Mouse (Mus musculus) lung, postnatal 4 days (tissue): ENCODE data around the gene Adamtsl5.

ENCODE experiments used
- DNase-seq, 2 experiments: peaks; one replicate each; pipeline ENCODE4 v3.0.0; 2021

Gene Adamtsl5

DNA sequence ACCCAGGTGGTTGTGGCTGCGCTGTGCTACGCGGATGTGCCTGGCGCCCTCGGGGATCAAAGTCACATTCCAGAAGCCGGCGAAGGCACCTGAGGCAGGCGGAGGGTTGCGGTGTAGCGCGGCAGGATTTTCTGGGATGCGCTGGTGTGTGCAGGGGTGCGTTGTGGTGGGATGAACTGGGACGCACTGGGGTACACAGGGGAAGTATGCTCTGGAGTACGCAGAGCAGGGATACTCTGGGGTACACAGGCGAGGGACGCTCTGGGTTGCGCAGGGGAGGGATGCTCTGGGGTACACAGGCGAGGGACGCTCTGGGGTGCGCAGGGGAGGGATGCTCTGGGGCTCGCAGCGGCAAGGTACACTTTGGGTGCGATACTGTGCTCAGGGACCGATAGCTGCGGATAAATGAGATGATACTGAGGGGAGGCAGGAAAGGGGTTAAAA lies 5.9 kb downstream of the Adamtsl5 start:
- DNase-seq: no peak

DNA sequence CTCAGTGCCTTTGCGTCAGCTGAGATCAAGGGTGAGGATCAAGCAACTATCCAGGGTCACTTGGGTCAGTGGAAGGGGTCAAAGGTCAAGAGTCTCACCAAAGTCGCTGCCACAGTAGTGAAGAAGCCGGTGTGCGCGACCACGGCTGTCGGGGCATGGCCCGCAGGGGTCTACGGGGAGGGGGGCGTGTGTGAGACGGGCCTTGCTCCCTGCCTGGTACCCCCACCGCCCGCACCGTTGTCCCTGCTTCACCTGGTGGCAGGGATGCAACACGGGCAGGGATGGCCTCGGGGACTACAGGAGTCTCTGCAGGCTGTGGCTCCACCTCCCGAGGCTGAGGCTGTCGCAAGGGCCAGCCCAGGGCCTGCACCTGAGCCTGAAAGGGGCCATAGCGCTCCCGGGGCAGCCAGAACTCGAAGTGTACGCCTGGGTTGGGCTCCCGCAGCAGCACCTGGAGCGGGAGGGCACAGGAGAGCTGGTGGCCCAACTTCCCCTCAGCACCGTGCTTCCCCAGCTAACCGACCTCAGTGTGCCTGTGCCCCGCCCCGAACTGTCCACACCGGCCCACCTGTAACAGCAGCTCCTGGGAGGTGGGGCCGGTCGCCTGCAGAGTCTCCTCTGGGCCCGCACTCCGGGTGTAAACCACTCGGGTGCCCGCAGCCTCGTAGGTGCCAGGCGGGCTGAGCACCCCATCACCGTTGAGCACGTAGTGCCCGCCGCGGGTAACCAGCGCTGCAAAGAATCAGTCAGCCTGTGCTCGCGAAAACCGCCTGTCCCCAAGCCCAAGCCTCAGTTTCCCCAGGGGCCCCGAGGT lies 6.5 kb downstream of the Adamtsl5 start:
- DNase-seq: no peak

DNA sequence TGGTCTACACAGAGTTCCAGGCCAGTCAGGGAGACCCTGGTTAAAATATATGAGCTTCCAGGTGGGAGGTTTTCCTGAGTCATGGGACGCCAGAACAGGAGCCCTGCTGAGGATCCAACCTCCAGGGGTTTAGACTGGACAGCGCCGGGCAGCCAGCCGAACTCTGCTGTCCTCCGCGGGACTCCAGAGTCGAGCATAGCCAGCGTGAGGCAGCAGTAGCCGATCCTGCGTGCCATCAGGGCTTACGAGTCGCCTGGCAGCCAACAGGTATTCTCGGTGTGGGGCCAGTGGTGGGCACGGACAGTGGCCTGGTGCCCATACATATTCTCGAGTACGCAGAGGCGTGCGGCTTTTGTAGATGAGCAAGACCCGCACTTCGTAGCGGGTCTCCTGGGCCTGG lies 7.2 kb downstream of the Adamtsl5 start:
- DNase-seq: no peak

GRCm38 (mm10) chr10:80339941-80340750 lies 8.1 kb downstream of the Adamtsl5 start:
- peak; percentile 81 to 88 for DNase-seq

GRCm38 (mm10) chr10:80336263-80336662 lies 11.9 kb downstream of the Adamtsl5 start:
- DNase-seq: no peak

GRCm38 (mm10) chr10:80332525-80332989 lies 15.7 kb downstream of the Adamtsl5 start:
- no peak for DNase-seq

GRCm38 (mm10) chr10:80331636-80332524 lies 16.3 kb downstream of the Adamtsl5 start:
- DNase-seq: no peak

- DNase-seq: peak in 1 of 2 experiments; percentile 57
Measured at GRCm38 (mm10) chr10:80330888-80331287, 17.3 kb downstream of the Adamtsl5 start.

DNA sequence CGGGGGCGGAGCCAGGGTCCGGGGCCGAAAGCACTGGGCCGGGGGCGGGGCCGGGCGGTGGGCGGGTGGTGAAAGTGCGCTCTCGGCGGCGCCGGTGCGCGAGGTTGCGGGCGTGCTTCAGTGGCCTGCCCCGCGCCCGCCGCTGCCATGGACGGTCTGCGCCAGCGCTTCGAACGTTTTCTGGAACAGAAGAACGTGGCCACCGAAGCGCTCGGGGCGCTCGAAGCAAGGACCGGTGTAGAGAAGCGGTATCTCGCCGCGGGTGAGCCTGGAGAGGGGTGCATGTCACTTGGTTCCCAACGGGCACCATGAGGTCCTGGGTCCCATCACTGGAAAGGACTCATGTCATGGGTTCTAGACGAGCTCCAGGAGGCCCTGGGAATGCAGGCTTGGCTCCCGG lies 18.1 kb downstream of the Adamtsl5 start:
- DNase-seq: no peak

DNA sequence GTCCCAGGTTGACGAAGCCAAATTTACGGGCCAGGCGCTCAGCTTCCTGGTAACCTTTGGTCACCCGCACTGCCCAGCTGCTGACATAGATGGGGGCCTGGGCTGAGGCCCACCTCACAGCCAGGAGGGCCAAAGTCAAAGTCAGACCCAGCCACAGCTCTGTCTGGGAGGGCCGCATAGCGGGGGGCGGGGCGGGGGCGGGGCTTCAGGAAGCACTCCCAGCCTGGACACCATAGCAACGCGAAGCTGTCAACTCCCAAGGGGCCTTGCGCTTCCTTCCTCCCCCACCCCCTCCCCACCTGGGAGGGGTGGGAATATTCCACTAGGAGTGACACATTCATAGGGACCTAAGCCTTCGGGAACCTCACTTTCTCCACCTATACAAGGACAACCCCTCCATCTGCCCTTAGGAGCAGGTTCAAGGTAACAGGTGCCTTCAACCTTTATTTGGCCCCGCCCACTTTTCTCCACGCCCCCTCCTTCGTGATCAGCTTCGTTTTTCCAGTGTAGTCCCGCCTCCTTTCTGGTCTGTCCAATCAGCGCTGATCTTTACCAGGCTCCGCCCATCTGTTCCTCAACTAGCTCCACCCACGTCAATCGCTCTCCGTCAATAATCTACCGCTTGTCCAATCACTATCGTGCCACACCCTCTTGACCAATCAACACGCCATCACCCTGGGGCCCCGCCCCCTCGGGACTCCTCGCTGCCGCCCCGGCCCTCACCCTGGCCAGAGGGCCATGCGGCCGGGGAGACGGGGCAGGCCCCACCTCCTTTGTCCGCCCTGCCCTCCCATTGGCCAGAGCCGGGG lies 18.7 kb downstream of the Adamtsl5 start, which contains the start of the genes Pcsk4 and Reep6:
Gene Pcsk4 (minus strand): TSS at position 226 of the 809 bp plus-strand sequence.
Gene Reep6 (plus strand): TSS at position 681 of the 809 bp plus-strand sequence.
- DNase-seq: peak; percentile 98 to 99

DNA sequence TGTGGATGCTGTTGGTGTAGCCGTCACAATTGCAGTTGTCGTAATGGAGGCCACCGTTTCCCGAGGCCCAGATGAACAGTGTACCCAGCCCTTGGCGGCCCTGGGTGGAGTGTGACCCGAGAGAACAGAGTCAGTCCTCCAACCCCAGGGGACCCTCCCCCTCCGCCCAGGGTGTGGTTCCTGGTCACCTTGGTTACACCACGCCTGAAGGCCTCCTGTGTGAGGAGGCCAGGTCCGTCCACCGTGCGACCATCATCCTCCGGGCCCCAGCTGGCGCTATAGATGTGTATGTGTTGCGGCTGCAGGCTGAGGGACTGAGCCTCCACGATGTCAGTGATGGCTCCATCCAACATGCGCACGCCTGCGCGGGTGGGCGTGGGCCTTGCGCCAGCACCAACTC lies 23.2 kb downstream of the Adamtsl5 start:
- DNase-seq: no peak

DNA sequence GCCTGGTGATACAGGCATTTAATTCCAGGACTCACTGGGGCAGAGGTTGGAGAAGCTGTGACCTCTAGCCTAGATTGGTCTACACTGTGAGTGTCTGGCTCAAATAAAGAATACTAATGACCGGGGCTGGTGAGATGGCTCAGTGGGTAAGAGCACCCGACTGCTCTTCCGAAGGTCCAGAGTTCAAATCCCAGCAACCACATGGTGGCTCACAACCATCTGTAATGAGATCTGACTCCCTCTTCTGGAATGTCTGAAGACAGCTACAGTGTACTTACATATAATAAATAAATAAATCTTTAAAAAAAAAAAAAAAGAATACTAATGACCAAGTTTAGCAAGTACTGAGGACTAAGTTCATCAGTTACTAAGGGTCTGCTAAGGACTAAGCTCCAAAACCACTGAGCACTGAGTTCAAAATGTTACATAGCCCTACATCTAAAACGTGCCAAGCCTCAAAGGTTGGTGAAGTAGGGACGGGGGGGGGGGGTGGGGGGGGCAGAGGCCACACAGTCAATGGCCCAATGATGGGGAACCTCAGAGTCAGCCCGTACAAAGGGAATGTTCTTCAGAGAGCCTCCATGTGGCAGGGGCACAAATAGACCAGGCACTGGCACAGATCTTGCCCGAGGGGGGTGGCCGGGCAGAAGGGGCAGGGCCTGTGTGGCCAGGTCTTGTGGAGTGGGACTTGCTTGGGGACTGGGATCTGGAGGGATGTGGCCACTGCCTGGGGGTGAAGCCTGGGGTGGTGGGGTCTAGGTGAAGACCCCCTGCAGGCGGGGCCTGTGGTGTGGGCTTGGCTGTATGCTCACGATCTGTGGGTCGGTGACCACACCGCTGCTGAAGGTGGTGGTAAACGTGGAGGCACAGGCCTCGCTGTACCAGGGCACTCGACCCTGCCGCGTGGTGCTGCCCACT lies 23.8 kb downstream of the Adamtsl5 start:
- no peak for DNase-seq

DNA sequence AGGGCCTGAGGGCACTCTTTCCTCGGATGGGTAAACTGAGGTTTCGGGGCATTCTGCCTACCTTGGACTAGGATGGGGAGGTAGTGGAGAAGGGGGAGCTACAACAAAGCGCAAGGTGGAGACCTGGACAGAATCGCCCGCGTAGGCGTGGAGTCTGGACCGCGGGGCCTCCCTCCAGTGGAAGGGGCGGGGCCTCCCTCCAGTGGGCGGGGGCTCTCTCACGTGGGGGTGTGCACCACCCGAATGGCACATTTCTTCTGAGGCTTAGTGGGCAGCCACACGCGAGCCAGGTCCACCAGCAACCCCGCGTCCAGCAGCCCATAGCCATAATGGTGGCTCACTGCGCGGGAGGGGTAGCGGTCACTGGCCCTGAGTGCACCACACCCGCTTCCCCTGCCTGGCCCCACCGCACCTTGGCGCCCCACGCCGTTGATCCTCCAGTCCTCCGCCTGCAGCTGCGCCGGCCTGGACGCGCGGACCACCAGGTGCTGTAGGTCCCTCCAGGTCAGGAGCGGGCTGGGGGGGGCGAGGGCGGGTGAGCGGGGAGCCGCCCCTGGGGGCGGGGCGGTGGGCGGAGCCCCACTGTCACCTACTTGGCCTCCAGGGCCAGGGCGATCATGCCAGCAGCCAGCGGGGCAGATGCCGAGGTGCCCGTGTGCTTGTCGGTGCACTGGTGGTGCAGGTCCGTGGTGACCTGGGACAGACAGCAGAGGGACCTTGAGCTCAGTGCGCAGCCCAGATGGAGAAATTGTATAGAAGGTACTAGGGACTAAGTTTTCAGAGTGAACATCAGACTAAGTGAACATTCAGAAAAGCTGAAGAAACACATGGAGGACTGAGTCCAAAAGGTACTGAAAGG lies 24.7 kb downstream of the Adamtsl5 start:
- DNase-seq: peak; percentile 81 to 82

DNA sequence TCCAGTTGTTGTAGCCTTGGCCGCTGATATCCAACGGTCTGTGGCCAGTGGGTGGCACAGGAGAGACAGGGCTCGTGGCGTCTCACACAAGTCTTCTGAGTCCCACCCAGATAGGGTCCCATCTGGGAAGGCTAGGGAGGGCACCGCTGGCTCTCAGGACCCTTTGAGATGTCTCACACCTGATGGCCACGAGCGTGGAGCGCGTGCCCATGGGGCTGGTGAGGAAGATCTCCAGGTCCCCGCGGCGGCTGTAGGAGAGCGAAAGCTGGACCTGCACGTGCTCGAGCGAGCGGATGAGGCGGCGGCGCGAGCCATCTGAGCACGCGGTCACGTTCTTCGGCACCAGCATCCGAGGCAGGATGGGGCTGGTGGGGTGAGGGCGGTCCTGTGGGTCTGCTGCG lies 25.4 kb downstream of the Adamtsl5 start:
- DNase-seq: peak; percentile 45 to 50

- no peak for DNase-seq
Measured at GRCm38 (mm10) chr10:80321670-80322581, 26.3 kb downstream of the Adamtsl5 start.

DNA sequence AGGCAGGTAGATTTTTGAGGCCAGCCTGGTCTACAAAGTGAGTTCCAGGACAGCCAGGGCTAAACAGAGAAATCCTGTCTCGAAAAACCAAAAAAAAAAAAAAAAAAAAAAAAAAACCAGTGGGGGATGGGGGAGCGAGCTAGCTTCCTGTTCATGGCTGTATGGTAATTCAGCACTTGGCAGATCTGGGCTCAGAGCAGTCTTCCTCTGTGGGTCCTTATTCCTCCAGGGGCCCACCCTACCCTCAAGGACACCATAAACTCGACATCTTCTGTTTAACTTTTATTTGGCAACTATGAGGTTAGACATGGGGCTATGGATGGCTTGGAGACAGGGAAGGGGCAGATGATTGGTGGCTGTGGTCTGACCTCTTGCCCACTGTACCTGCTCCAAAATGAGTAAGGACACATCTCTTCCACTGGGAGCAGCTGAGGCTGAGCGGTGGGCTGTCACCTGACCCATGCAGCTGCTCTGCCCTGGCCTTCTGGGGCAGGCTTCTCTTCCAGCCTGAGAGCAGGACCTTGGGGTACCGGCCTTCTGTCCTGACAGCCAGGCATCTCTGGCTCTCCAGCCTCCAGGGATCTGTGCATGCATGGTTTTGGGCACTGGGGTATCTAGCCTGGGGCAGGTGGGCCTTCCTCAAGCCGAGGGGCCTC lies 27.1 kb downstream of the Adamtsl5 start:
- DNase-seq: no peak

DNA sequence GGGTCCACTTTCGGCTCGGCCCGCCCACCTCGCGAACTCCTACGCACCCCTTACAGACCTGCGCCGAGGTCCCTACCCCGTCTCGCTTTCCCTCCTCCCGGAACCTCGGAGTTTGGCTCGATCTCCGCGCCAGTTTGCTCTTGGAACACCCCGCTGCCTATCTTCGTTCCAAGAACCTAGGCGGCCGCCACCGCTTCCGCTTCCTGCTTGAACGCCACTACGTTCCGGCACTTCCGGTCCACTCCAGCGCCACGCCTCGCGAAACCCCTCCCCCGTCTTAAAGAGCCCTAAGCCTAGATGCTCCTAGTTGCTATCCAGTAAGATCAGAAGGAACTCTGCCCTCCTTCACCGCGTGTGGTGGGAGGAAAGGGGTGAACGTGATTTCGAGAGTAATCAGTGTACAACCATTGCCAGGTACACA lies 27.9 kb downstream of the Adamtsl5 start, which contains the start of gene 2310011J03Rik:
Gene 2310011J03Rik (minus strand): TSS at position 198 of the 421 bp plus-strand sequence.
- peak; percentile 93 to 94 for DNase-seq

- no peak for DNase-seq
Measured at GRCm38 (mm10) chr10:80317011-80317410, 31.2 kb downstream of the Adamtsl5 start.
